Mouse (Mus musculus): Measurements from ENCODE around the gene Cd3d.
"Not testable (repeated sequence)": the region's sequence is repeated elsewhere in the genome, so short reads cannot be mapped to it uniquely, and the experiment has no call there.

Cd3d gene

DNA sequence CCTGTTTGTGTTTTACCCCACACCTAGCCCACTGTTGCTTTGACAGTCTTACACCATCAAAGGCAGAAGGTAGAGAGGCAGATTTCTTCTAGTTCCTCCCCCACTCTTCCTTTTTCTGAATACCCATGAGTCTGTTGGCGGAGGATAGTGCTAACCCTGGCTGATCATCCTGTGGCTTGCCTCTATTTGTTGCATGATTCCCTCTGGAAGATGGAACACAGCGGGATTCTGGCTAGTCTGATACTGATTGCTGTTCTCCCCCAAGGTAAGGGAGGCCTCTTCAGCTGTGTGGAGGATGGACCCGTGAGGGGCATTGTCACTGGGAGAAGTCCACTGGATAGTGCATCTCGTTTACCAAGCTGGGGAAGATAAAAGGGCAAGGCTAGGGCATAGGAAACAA is at the start of gene Cd3d:
Gene Cd3d (plus strand): TSS at position 111 of the 400 bp plus-strand sequence.
- no peak for DNase-seq (ENCODE audit: extremely low spot score, low read depth, low spot score)

- DNase-seq (ENCODE audit: extremely low spot score, low read depth, low spot score): no peak
These were observed 39.8 kb upstream of the Cd3d start for GRCm38 (mm10) chr9:44941756-44942155.

DNA sequence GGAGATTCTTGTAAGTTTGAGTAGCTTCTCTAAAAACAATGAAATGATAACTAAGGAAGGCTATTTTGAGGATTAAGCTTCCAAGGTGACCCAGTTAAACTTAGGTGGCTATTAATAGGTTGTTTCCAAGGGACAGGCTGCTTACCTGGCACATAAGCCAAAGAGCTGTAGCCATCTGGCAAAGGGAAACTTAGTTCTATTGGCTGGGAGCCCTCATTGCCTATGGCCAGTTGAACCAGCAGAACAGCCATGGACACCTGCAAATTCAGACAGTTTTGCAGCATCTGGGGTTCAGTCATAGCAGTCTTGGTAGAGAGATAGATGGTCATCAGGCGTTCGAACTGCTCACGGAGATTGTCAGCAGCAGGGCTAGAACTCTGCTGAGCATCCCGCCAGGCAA is 39.2 kb upstream of the Cd3d start:
- DNase-seq (ENCODE audit: extremely low spot score, low read depth, low spot score): no peak

DNA sequence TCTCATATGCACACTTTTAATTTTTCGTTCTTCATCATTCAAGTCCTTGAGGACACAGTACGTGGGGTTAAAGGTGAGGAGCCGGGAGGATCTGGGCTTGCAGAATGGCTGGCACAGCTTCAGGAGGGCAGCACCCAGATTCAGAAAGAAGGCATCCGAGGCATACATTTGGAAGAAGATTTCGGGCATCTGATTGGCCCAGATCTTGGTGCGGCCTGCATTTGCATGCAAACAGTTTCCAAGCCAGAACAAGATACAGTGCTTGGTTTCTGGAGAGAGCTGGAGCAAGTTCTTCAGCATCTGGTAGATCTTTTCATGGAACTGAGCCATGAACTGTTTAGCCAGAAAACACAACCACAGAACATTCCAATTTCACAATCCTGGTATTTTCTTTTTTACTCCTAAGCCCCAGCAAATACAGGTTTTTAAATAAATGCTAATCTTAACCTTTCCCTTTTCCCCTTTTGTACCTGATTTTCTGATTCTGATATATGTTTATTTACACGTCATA is 35.3 kb upstream of the Cd3d start:
- no peak for DNase-seq (ENCODE audit: extremely low spot score, low read depth, low spot score)

DNA sequence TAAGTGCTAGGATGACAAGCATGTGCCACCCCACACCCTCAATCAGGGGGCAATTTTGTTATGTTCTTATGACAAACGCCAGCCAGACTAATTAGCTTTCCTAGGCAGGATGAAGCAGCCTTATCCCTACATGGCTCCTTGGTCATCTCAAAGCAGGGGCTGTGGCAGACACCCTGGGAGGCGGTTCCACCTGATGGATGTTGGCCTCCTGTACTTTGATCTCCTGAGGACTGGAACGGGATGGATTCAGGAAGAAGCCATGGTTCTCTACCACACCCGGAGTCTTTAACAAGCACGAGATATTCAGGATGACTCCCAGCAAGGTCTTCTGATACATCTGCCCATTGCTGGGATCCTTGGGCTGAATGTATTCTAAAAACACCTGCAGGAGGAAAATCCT is 33.8 kb upstream of the Cd3d start:
- DNase-seq (ENCODE audit: extremely low spot score, low read depth, low spot score): no peak

- DNase-seq (ENCODE audit: extremely low spot score, low read depth, low spot score): no peak
These were observed 27.2 kb upstream of the Cd3d start for GRCm38 (mm10) chr9:44954432-44954831.

DNA sequence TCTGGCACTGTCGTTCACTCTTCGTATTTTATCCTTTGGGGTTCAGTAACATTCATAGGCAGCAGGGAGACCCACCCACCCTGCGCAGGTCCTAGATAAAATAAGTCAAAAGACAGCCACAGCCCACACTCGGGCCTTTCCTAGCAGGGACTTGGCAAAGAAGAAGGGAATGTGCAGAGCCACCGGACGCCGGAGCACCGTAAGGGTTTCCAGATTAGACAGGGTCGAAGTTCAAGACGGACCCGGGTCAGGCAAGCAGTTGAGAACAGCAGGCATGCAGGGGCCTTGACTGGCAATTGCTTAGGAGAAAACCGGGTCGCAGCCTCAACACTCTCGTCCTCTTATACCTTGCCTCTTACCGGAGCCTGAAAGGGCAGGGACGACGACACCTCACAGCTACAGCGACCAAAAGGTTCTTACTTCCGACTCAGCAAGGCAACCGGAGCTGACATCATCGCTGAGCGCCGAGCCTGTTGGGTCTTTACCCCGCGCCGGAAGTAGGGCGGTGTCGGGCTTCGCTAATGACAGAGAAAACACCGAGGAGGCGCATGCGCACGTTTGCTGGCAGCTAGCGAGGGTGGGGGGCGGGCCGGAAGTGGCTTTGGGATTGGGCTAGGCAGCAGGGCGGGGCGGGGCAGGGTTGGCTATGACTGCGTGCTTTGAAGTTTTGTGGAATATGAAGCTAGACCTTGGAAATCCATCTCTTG is 16.3 kb upstream of the Cd3d start, which contains the start of gene Ube4a:
Gene Ube4a (minus strand): TSS at position 475 of the 707 bp plus-strand sequence.
- peak; percentile 97 for DNase-seq (ENCODE audit: extremely low spot score, low read depth, low spot score)

DNA sequence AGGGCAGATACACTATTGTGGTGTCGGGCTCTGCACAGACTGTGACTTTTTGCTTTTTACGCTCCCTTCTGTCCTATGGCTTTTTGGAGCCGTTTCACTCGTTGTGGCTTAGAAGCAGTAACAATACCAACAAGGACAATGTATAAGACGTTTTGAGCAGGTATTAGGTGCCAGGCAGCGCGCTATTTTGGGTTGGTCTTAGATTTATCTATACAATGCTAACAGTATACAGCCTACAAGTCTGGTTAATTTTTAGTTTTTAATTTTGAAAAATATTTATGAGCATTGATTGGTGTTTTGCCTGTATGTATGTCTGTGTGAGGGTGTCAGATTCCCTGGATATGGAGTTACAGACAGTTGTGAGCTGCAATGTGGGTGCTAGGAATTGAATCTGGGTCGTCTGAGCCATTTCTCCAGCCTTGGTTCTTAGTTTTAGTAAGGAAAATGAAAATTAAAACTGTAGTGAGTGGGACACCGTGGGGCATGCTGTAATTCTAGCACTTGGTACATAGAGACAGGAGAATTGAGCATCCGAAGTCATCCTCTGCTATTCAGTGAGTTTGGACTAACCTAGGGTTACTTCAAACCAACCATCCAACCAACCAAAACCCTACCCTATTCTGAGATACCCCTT is 15.6 kb upstream of the Cd3d start:
- DNase-seq (ENCODE audit: extremely low spot score, low read depth, low spot score): no peak

- peak; percentile 50 for DNase-seq (ENCODE audit: extremely low spot score, low read depth, low spot score)
These were observed 14.8 kb upstream of the Cd3d start for GRCm38 (mm10) chr9:44966815-44967242.

DNA sequence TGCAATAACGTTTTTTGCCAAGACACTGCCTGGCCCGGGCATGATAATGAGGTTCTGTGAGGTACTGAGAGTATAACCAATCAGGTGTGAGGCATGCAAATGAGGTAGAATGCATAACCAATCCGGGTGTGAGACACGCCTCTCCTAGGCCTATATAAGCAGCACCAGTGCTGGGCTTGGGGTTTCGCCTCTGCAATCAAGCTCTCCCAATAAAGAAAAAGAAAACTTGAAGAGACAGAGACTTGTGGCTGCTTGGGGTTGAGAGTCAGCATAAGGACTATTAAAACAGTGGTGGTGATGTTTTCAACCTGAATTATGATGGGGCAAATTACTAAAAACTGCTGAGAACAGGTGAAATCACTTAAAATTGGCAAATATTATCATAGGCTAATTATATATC is 13.8 kb upstream of the Cd3d start:
- DNase-seq (ENCODE audit: extremely low spot score, low read depth, low spot score): not testable (repeated sequence)

GRCm38 (mm10) chr9:44969450-44969849 is 12.1 kb upstream of the Cd3d start:
- DNase-seq (ENCODE audit: extremely low spot score, low read depth, low spot score): no peak

GRCm38 (mm10) chr9:44977813-44978212 is 3.8 kb upstream of the Cd3d start:
- DNase-seq (ENCODE audit: extremely low spot score, low read depth, low spot score): no peak

GRCm38 (mm10) chr9:44979806-44980205 is 1.8 kb upstream of the Cd3d start:
- DNase-seq (ENCODE audit: extremely low spot score, low read depth, low spot score): no peak

- DNase-seq (ENCODE audit: extremely low spot score, low read depth, low spot score): no peak
These were observed 1.3 kb upstream of the Cd3d start, which contains the start of gene Cd3g for GRCm38 (mm10) chr9:44980242-44980641. Cd3g (minus strand) TSS chr9:44980431.

DNA sequence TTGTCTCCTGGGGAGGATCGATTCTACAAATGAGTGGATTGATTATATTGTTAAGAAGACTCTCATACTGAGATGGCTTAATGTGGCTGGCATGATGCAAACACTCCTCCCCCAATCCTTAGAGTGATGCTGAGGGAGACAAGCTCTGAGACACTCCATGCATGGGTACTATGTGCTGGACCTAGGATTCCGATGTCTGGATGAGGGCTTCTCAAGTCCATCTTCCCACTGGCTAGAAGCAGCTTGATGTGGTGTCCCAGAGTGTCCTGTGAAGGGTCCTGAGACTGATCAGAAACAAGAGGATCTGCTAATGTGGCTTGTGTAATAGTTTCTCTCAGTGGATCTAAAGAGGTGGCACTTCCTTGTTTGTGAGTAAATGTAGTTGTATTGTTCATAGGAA is 482 bp upstream of the Cd3d start:
- no peak for DNase-seq (ENCODE audit: extremely low spot score, low read depth, low spot score)

DNA sequence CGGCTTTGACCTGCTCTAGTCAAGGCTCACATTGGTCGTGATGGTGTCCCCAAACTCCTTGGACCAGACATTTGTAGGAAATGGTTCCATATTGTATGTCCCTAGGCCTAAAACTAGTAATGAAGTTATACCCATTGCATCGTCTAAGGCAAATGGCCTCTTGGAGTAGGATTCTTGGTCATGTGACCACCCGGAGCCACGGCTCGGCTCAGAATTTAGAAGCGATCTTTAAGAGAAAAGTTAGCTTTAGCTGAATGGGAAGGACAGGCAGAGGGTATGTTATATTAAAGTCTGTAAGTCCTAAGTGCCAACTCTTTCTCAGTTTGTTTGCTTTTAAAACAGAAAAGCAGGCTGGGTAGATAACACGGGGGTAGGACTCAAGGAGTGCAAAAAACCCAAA is 495 bp downstream of the Cd3d start:
- no peak for DNase-seq (ENCODE audit: extremely low spot score, low read depth, low spot score)

GRCm38 (mm10) chr9:44982531-44982930 is 945 bp downstream of the Cd3d start:
- no peak for DNase-seq (ENCODE audit: extremely low spot score, low read depth, low spot score)

- no peak for DNase-seq (ENCODE audit: extremely low spot score, low read depth, low spot score)
These were observed 1.4 kb downstream of the Cd3d start for GRCm38 (mm10) chr9:44983001-44983400.

DNA sequence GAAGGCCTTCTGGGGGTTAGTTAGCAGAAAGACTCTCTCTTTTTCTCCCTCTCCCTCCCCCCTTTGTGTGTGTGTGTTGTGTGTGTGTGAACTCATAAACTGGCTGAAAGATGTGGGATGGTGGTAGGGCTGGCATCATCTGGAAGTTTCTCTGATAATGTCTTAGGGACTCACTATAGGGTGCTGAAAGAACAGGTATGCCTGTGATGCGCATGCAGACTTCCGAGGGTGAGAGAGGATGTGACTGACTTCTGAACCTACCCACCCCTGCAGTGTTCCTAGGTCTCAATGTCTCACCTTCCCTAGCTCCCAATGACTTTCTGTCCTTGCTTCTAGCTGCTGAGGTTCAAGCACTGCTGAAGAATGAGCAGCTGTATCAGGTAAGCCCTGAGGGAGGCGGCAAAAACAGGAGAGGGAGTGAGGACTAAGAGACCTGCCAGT is 4.2 kb downstream of the Cd3d start:
- no peak for DNase-seq (ENCODE audit: extremely low spot score, low read depth, low spot score)

DNA sequence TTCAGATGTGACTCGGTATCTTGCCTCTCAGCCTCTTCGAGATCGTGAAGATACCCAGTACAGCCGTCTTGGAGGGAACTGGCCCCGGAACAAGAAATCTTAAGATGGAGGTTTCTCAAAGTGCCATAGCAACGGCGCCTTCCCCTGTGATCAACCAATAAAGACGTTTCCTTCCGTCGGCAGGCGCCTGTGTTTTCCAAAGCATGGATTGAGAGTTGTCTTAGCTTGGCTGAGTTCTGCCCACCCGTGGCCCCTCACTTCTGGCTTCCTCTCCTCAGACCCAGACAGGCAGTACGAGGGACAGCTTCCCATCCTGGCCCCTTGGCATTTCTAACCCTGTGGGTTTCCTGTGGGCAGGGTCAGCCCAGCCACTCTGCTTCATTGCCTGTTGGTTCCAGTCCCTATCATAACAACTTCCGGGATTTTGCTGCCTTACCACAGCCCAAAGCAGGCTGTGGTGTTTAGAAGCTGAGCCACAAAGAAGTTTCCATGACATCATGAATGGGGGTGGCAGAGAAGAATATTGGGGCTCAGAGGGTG is 4.7 kb downstream of the Cd3d start:
- no peak for DNase-seq (ENCODE audit: extremely low spot score, low read depth, low spot score)

DNA sequence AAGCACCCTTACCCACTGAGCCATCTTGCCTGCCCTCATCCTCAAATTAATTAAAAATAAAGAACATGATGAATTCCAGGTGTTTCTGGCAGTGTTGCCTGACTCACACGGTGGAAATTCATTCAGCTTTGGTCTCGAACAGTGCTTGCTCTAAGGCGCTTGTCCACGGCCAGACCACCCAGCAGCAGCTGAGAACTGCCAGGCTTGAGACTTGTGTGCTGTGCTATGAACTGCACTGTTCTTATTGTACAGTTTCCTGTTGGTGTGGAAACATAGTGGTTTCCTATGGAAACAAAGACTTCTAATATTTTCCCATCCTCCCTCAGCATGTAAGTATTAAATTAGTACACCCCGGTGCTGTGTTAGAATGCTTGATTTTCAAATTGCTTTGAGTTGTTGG is 5.4 kb downstream of the Cd3d start:
- DNase-seq (ENCODE audit: extremely low spot score, low read depth, low spot score): no peak

GRCm38 (mm10) chr9:44991821-44992220 is 10.2 kb downstream of the Cd3d start:
- no peak for DNase-seq (ENCODE audit: extremely low spot score, low read depth, low spot score)

Data from hindlimb bud, embryonic 11.5 days (tissue).